Mouse (Mus musculus) stomach, embryonic 15.5 days (tissue): ENCODE data around the gene Notch3. TPM values are rescaled to one million over a fixed set of nuclear protein-coding genes. Genes with fewer than 3 reads are reported as not detected.

Experiments
- ATAC-seq: fragments of 200-750 bp; cut with Nextera tagmentation; 2 replicates; pipeline ENCODE4 v1.8.0; 2017; ENCODE audit warnings: low read depth, moderate number of reproducible peaks, moderate TSS enrichment; ENCODE audit not compliant: insufficient read depth, low FRiP score
- H3K27ac ChIP-seq: fragments of 300-500 bp; sonication (generic); 2 replicates; pipeline ENCODE4 v1.5.1; 2015; ENCODE audit warnings: mild to moderate bottlenecking, inconsistent platforms
- H3K27me3 ChIP-seq: fragments of 300-500 bp; sonication (generic); replicated peaks from 2 replicates; pipeline ENCODE4 v1.6.1; 2015; ENCODE audit warnings: inconsistent platforms
- H3K36me3 ChIP-seq: fragments of 300-500 bp; sonication (generic); 2 replicates; pipeline ENCODE4 v1.6.1; 2015; ENCODE audit warnings: inconsistent platforms
- H3K4me1 ChIP-seq: fragments of 300-500 bp; sonication (generic); 2 replicates; pipeline ENCODE4 v1.6.1; 2015; ENCODE audit warnings: inconsistent platforms
- H3K4me2 ChIP-seq: fragments of 300-500 bp; sonication (generic); 2 replicates; pipeline ENCODE4 v1.6.1; 2015; ENCODE audit warnings: mild to moderate bottlenecking, inconsistent platforms
- H3K4me3 ChIP-seq: fragments of 300-500 bp; sonication (generic); replicated peaks from 2 replicates; pipeline ENCODE4 v1.5.1; 2015; ENCODE audit warnings: inconsistent platforms
- H3K9ac ChIP-seq: fragments of 300-500 bp; sonication (generic); 2 replicates; pipeline ENCODE4 v1.6.1; 2015; ENCODE audit warnings: inconsistent platforms
- H3K9me3 ChIP-seq: fragments of 300-500 bp; sonication (generic); 2 replicates; pipeline ENCODE4 v1.6.1; 2016; ENCODE audit warnings: inconsistent platforms
- WGBS: fragments of 180-500 bp; shearing (Covaris S2); methylation state at CpG from one replicate; pipeline ENCODE4 v1.1.7; 2015; 5-methylcytosine and 5-hydroxymethylcytosine counted together
- polyA plus RNA-seq: library from polyadenylated mRNA; unstranded; fragments of >200 nt; fragmentation: Nextera tagmentation; extraction: Ambion mirVana; gene quantifications from 2 replicates; pipeline ENCODE4 v1.2.1, GENCODE M21; 2015

Notch3 gene
- polyA plus RNA-seq, 1 experiment from 2014 or later, result 13.1 TPM

DNA sequence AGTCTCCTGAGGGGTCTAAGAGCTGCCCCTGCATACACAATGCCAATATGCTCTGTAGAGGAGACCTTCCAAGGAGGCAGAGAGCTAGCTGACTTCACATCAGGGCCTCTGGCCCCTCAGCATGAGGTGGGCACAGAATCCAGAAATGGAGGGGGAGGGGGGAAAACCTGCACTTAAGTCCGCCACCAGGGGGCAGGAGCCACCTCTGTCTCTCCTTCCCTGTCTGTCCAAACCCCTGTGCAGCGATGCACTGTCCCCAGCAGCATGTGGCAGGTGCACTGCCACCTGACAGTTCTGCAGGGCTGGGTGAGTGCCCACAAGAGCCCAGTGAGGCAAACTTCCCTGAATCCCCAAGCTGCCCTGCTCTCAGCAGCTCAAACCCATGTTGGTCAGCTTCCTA lies 91.5 kb downstream of the Notch3 start:
- Histone ChIP-seq H3K36me3 (no peaks in the 10 kb centered on the region), H3K4me1 (no peaks in the 10 kb centered on the region), H3K27me3 (no peaks in the 10 kb centered on the region), H3K9me3 (no peaks in the 10 kb centered on the region), H3K27ac (no peak overlapping the region), H3K9ac (no peak overlapping the region), H3K4me3 (no peak overlapping the region), H3K4me2 (no peak overlapping the region)
- no peak for ATAC-seq
- 3% methylated on average over 2 of the region's 2 CpGs for WGBS

DNA sequence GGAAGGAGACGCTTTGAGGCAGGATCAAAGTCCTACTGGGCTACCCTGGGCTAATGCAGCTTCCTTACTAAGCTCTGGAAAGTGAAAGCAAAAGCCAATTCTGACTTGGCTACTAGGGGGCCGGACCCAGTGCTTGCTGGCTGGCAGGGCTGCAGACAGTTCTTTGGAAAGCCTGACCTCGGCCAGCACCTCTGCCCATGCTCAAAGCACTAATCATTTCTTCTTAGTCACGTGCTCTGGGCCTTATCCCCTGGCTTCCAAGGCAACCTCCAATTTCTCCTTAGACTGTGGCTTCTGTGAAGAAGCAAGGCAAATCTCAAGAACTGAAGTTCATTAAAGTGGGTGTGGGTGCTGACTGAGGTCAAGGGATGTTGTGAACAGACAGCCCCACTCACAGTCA lies 92.0 kb downstream of the Notch3 start:
- Histone ChIP-seq H3K27ac (no peak overlapping the region), H3K4me1 (no peaks in the 10 kb centered on the region), H3K9ac (no peak overlapping the region), H3K27me3 (no peaks in the 10 kb centered on the region), H3K9me3 (no peaks in the 10 kb centered on the region), H3K4me3 (no peak overlapping the region), H3K36me3 (no peaks in the 10 kb centered on the region), H3K4me2 (no peak overlapping the region)
- 51% methylated on average over 4 of the region's 4 CpGs for WGBS
- no peak for ATAC-seq

DNA sequence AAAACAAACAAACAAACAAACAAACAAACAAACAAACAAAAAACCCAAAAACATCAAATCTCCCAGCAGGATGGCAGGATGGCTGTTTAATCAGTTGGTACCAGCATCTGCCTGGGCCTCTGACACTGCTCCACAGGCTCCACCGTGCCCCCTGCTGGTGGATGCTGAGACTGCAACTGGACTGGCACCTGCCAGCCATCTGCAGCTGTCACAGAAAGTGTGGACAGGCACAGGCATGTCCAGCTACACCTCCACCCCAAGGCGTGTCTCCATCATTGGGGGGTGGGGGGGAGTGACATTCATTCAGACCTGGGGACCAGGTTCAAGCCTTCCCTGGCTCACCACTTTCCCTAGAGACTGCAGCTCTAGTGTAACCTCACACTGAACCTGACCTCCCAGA lies 93.3 kb downstream of the Notch3 start:
- Histone ChIP-seq H3K27ac (no peak overlapping the region), H3K9me3 (no peaks in the 10 kb centered on the region), H3K9ac (no peak overlapping the region), H3K4me1 (no peaks in the 10 kb centered on the region), H3K36me3 (no peaks in the 10 kb centered on the region), H3K27me3 (no peaks in the 10 kb centered on the region), H3K4me3 (no peak overlapping the region), H3K4me2 (no peak overlapping the region)
- 0 out of 2 replicates have a peak, but pooled peaks have one; percentile 8 for ATAC-seq
- WGBS, result 7% methylated on average over 2 of the region's 2 CpGs

Other genes with a start within 250 kb of the Notch3 start
- gene Rrp1b, start 130.8 kb downstream of the Notch3 start, polyA plus RNA-seq, result 43.4 and 50.8 TPM in 2 replicates
- 0.48 and 0.50 TPM in 2 replicates for gene Hsf2bp, start 130.5 kb downstream of the Notch3 start, polyA plus RNA-seq
- gene Ephx3, start 22.7 kb upstream of the Notch3 start, polyA plus RNA-seq, result 1.5 and 5.0 TPM in 2 replicates
- gene Brd4, start 117.9 kb upstream of the Notch3 start, polyA plus RNA-seq, result 68.8 and 79.5 TPM in 2 replicates
- 86.1 and 98.3 TPM in 2 replicates for gene Akap8, start 154.4 kb upstream of the Notch3 start, polyA plus RNA-seq
- gene Akap8l, start 183.8 kb upstream of the Notch3 start, polyA plus RNA-seq, result 83.5 and 91.1 TPM in 2 replicates
- 26.2 and 31.2 TPM in 2 replicates for gene Wiz, start 222.6 kb upstream of the Notch3 start, polyA plus RNA-seq
- gene Rasal3, start 236.7 kb upstream of the Notch3 start, polyA plus RNA-seq, result 2.1 TPM in 2 replicates